Mouse (Mus musculus): ENCODE measurements at regions not wholly inside any gene's neighbourhood (a gene's known extent, or its start where the extent isn't known, plus 50 kb on each side); places are given as distances from the start of the nearest gene placed in this dataset.

DNA sequence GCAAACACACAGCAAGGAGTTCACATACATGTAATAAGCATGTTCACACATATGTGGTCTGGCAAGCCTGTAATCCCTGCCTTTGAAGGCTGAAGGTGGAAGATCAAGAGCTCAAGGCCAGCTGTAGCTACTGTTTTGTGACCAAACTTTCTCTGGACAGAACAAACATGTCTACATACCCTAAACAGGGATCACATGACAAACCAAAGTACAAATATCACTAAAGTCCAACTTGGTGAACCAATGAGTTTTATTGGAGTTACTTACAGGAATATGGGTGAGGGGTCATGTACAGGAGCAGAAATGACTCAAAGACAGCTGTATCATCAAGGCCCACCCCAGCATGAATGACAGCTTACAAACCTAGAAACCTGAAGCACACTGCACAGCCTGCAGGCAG lies 56.6 kb upstream of the Glrp1 start:
- TF ChIP-seq CHD2 (IDR thresholded peaks at IDR 0.05; ENCODE audit: low read length) (no peak), EP300 (IDR thresholded peaks at IDR 0.05; ENCODE audit: low read length) (no peak), CTCF (conservative IDR thresholded peaks at IDR 0.05 in 1 of 2, IDR thresholded peaks at IDR 0.05 in 1 of 2; ENCODE audit: low read depth in 2 of 2, low read length in 2 of 2) (no peak), E2F4 (IDR thresholded peaks at IDR 0.05; ENCODE audit: insufficient replicate concordance, low read depth, low read length) (no peak), USF1 (IDR thresholded peaks at IDR 0.05; ENCODE audit: low read depth, low read length) (no peak), ZNF384 (IDR thresholded peaks at IDR 0.05; ENCODE audit: low read depth, low read length) (no peak), KAT2A (IDR thresholded peaks at IDR 0.05; ENCODE audit: insufficient replicate concordance, low read length) (no peak), POLR2A (IDR thresholded peaks at IDR 0.05; ENCODE audit: low read depth, low read length) (no peak), HCFC1 (IDR thresholded peaks at IDR 0.05; ENCODE audit: low read depth, low read length) (no peak), UBTF (IDR thresholded peaks at IDR 0.05; ENCODE audit: low read depth, low read length) (no peak), RAD21 (IDR thresholded peaks at IDR 0.05; ENCODE audit: low read depth, low read length) (no peak), MAZ (IDR thresholded peaks at IDR 0.05; ENCODE audit: low read depth, low read length) (no peak)
